Mouse (Mus musculus): ENCODE measurements at regions not wholly inside any gene's neighbourhood (a gene's known extent, or its start where the extent isn't known, plus 50 kb on each side); places are given as distances from the start of the nearest gene placed in this dataset.

DNA sequence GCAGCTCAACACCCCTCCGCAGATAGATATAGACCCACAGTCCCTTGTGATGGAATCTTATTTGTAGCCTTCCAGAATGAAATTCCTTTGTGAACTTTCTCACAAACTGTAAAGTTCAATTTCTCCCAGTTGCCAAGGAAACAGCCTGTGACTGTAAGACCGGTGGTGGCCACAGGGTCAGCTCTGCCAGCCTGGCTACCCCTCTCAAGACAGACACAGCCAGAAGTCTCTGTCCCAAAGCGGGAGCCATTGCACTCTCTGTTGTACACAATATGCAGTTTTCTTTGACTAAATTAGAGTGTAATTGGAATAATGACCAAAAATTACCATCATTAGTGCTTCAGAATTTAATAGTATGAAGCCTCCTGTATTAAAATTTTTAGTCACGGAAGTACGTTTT is 568.8 kb downstream of the 1190002N15Rik start:
- Histone ChIP-seq H3K79me2 (ENCODE audit: control insufficient read depth, insufficient read depth) (no peaks in the 10 kb centered on the region), H3K36me3 (ENCODE audit: control insufficient read depth, insufficient read depth) (no peaks in the 10 kb centered on the region), H3K27me3 (ENCODE audit: control insufficient read depth, insufficient read depth, insufficient read length) (no peaks in the 10 kb centered on the region), H3K4me2 (ENCODE audit: low read depth) (no peak overlapping the region), H3ac (ENCODE audit: control insufficient read depth, insufficient read length) (no peak overlapping the region), H3K4me3 (no peak overlapping the region)
- no peak for TF ChIP-seq E2F4 (IDR thresholded peaks at IDR 0.05; ENCODE audit: insufficient read depth)
- no peak for TF ChIP-seq USF1 (IDR thresholded peaks at IDR 0.05; ENCODE audit: low read depth)
- no peak for TF ChIP-seq MYOG (IDR thresholded peaks at IDR 0.05; ENCODE audit: control insufficient read depth in 1 of 3, insufficient read depth in 1 of 3, insufficient read length in 2 of 3, low read depth in 2 of 3)
- TF ChIP-seq POLR2AphosphoS2 (IDR thresholded peaks at IDR 0.05; ENCODE audit: insufficient read length, low read depth) = no peak
- TF ChIP-seq CEBPB (IDR thresholded peaks at IDR 0.05; ENCODE audit: insufficient read depth, poor library complexity, severe bottlenecking) = no peak
- TF ChIP-seq POLR2A (IDR thresholded peaks at IDR 0.05; ENCODE audit: insufficient read length, low read depth) = no peak
- no peak for TF ChIP-seq MYOD1 (IDR thresholded peaks at IDR 0.05; ENCODE audit: control insufficient read depth in 1 of 3, insufficient read length in 2 of 3, low read depth in 2 of 3)
- no peak for TF ChIP-seq SRF (IDR thresholded peaks at IDR 0.05; ENCODE audit: control insufficient read depth, insufficient read length, low read depth)
- TF ChIP-seq TCF3 (IDR thresholded peaks at IDR 0.05; ENCODE audit: insufficient read length, low read depth) = no peak
- TF ChIP-seq MAX (IDR thresholded peaks at IDR 0.05; ENCODE audit: low read depth) = no peak

DNA sequence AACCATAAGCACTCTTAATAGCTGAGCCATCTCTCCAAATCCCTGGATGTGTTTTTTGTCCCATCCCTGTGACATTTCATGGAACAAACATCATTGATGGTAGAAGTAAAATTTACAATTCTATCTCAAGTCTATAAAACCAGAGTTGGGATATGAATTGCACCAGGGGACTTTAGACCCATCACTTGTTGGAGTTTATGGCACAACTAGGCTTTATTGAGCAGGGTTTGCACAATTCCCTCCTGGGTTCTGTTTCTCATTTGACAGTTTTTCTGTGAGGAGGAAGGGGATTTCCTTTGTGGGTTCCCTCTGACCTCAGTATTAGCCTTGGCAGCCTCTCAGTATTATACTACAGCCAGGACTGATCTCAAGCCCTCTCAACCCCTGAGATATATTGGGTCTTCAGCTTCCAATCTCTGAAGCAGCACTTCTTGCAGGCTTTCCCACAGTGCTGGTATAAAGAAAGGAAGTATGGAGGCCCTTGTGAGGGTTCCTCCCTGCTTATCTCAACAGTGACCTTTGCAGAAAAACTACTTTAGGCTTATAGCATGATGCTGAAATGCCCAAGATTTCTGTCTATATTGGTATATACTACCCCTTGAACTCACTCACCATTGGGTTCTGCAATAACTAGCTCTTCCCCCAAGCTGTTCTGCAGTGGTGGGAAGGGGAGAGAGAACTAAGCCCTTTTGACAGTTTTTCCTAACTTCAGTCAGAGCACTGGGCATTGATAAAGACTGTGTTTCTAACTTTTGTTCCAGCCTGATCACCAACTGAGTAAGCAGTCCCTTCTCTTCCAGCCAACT is 582.4 kb downstream of the 1190002N15Rik start:
- no peak overlapping the region for H3K4me3 ChIP-seq
- H3K27me3 ChIP-seq (ENCODE audit: control insufficient read depth, insufficient read depth, insufficient read length) = no peaks in the 10 kb centered on the region
- TF ChIP-seq POLR2A (IDR thresholded peaks at IDR 0.05; ENCODE audit: insufficient read length, low read depth) (no peak), MAX (IDR thresholded peaks at IDR 0.05; ENCODE audit: low read depth) (no peak), TCF3 (IDR thresholded peaks at IDR 0.05; ENCODE audit: insufficient read length, low read depth) (no peak), CEBPB (IDR thresholded peaks at IDR 0.05; ENCODE audit: insufficient read depth, poor library complexity, severe bottlenecking) (no peak), REST (IDR thresholded peaks at IDR 0.05; ENCODE audit: insufficient read depth, insufficient read length) (no peak), E2F4 (IDR thresholded peaks at IDR 0.05; ENCODE audit: insufficient read depth) (no peak), TCF12 (IDR thresholded peaks at IDR 0.05; ENCODE audit: insufficient read depth, poor library complexity, severe bottlenecking) (no peak), SRF (IDR thresholded peaks at IDR 0.05; ENCODE audit: control insufficient read depth, insufficient read length, low read depth) (no peak), MYOD1 (IDR thresholded peaks at IDR 0.05; ENCODE audit: control insufficient read depth in 1 of 3, insufficient read length in 2 of 3, low read depth in 2 of 3) (no peak), USF1 (IDR thresholded peaks at IDR 0.05; ENCODE audit: low read depth) (no peak), MYOG (IDR thresholded peaks at IDR 0.05; ENCODE audit: control insufficient read depth in 1 of 3, insufficient read depth in 1 of 3, insufficient read length in 2 of 3, low read depth in 2 of 3) (no peak), POLR2AphosphoS2 (IDR thresholded peaks at IDR 0.05; ENCODE audit: insufficient read length, low read depth) (no peak)
- H3K4me2 ChIP-seq (ENCODE audit: low read depth) = no peak overlapping the region
- H3ac ChIP-seq (ENCODE audit: control insufficient read depth, insufficient read length) = no peak overlapping the region
- H3K36me3 ChIP-seq (ENCODE audit: control insufficient read depth, insufficient read depth) = no peaks in the 10 kb centered on the region
- H3K79me2 ChIP-seq (ENCODE audit: control insufficient read depth, insufficient read depth) = no peaks in the 10 kb centered on the region

DNA sequence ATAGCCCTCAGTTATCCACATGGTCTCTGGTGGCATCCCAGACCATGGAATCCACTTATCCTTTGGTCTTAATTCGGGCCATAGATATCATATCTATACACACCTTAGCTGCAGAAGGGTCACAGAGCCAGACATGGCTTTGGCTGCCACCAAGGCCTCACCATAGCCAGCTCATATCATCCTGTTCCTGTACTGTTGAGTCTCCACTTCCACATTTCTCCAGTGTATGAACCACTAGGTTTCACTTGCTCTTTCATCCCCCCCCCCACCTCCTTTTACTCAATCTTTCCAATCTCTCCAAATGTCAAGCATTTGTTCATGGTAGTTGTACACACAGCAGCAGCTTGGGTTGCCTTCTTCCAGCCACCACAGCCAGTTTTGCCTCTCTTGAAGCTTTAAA is 589.2 kb downstream of the 1190002N15Rik start:
- Histone ChIP-seq H3ac (ENCODE audit: control insufficient read depth, insufficient read length) (no peak overlapping the region), H3K36me3 (ENCODE audit: control insufficient read depth, insufficient read depth) (no peaks in the 10 kb centered on the region), H3K27me3 (ENCODE audit: control insufficient read depth, insufficient read depth, insufficient read length) (no peaks in the 10 kb centered on the region), H3K79me2 (ENCODE audit: control insufficient read depth, insufficient read depth) (no peaks in the 10 kb centered on the region), H3K4me3 (no peak overlapping the region), H3K4me2 (ENCODE audit: low read depth) (no peak overlapping the region)
- TF ChIP-seq POLR2AphosphoS2 (IDR thresholded peaks at IDR 0.05; ENCODE audit: insufficient read length, low read depth) (no peak), MAX (IDR thresholded peaks at IDR 0.05; ENCODE audit: low read depth) (no peak), REST (IDR thresholded peaks at IDR 0.05; ENCODE audit: insufficient read depth, insufficient read length) (no peak), TCF3 (IDR thresholded peaks at IDR 0.05; ENCODE audit: insufficient read length, low read depth) (no peak), MYOD1 (IDR thresholded peaks at IDR 0.05; ENCODE audit: control insufficient read depth in 1 of 3, insufficient read length in 2 of 3, low read depth in 2 of 3) (no peak), TCF12 (IDR thresholded peaks at IDR 0.05; ENCODE audit: insufficient read depth, poor library complexity, severe bottlenecking) (no peak), SRF (IDR thresholded peaks at IDR 0.05; ENCODE audit: control insufficient read depth, insufficient read length, low read depth) (no peak)

DNA sequence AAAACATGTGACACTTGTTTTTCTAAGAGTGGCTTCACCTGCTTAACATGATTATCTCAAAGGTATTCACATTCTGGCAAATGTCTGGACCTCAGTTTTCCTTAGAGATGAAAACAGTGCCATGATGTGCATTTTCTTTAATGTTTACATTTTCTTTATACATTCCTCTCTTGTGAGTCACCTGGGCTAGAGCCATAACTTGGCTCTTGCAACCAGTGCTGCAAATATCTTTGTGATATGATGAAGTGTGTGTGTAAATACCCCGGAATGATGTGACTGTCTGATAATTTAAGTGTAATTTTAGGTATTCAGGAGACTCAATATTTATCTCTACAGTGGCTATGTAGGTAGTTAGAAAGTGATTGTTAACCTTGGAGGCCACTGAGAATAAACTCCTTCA is 590.8 kb downstream of the 1190002N15Rik start:
- Histone ChIP-seq H3ac (ENCODE audit: control insufficient read depth, insufficient read length) (no peak overlapping the region), H3K4me3 (no peak overlapping the region), H3K27me3 (ENCODE audit: control insufficient read depth, insufficient read depth, insufficient read length) (no peaks in the 10 kb centered on the region), H3K79me2 (ENCODE audit: control insufficient read depth, insufficient read depth) (no peaks in the 10 kb centered on the region), H3K36me3 (ENCODE audit: control insufficient read depth, insufficient read depth) (no peaks in the 10 kb centered on the region), H3K4me2 (ENCODE audit: low read depth) (no peak overlapping the region)
- TF ChIP-seq REST (IDR thresholded peaks at IDR 0.05; ENCODE audit: insufficient read depth, insufficient read length) = no peak
- TF ChIP-seq SRF (IDR thresholded peaks at IDR 0.05; ENCODE audit: control insufficient read depth, insufficient read length, low read depth) = no peak
- no peak for TF ChIP-seq MAX (IDR thresholded peaks at IDR 0.05; ENCODE audit: low read depth)
- TF ChIP-seq TCF3 (IDR thresholded peaks at IDR 0.05; ENCODE audit: insufficient read length, low read depth) = no peak
- TF ChIP-seq MYOD1 (IDR thresholded peaks at IDR 0.05; ENCODE audit: control insufficient read depth in 1 of 3, insufficient read length in 2 of 3, low read depth in 2 of 3) = no peak
- TF ChIP-seq E2F4 (IDR thresholded peaks at IDR 0.05; ENCODE audit: insufficient read depth) = no peak
- no peak for TF ChIP-seq CEBPB (IDR thresholded peaks at IDR 0.05; ENCODE audit: insufficient read depth, poor library complexity, severe bottlenecking)
- no peak for TF ChIP-seq MYOG (IDR thresholded peaks at IDR 0.05; ENCODE audit: control insufficient read depth in 1 of 3, insufficient read depth in 1 of 3, insufficient read length in 2 of 3, low read depth in 2 of 3)
- no peak for TF ChIP-seq USF1 (IDR thresholded peaks at IDR 0.05; ENCODE audit: low read depth)
- TF ChIP-seq POLR2AphosphoS2 (IDR thresholded peaks at IDR 0.05; ENCODE audit: insufficient read length, low read depth) = no peak
